Mouse (Mus musculus): Measurements from ENCODE around the gene Capns2.

Gene Capns2

DNA sequence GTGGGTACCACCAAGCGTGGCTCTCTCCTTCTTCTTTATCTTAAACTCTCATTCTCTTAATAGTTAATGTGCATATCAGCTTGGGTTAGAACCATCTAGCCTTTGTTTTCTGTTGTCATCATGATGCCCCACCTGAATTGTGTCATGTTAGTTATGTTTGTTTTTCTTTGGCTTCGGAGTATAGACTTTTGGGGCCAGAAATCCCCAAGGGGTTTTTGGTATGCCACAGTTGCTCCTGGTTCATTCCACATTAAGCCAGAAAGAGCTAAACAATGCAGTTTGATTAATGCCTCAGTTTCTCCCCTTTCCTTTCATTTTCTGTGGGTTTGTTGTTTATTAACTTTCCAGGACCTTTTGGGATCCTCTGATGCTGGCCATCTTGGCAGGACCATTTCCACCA, 7.2 kb downstream of the Capns2 start:
- DNase-seq, result no peak

DNA sequence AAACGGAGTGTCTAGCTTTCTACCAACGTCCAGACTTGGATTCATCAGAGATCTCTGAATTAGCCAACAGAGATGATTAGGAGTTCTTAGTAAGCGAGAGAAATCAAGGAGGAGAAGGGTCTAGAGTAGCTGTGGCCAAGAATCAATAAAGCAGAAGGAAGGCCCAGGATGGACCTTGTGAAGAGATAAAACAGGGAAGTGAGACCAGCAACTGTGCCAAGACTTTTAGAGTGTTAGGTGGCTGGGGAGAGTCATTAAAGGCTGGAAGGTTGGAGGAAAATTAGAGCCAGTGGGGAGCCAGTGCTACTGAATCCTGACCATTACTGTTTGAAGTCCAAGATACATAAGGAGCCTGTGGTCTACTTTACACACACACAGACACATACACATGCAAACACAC, 10.3 kb downstream of the Capns2 start:
- no peak for DNase-seq

DNA sequence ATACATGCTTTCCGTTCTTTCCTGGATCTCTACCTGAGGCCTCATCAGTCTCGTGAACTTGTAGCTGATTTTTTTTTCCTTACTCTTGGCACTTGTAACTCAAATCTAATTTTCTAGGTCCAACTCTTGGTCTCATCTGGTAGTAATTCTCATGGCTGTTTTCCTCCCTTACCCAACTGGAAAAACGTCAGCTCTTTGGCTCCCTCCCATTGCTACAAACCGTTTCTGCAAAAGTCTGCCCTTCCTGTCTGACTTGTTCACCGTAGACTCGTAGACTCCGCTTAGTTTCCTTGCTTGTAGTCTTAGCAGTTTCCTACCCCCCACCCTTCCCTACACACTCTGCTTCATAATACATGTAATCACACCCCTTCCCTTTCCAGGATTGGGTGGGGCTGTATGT, 12.2 kb downstream of the Capns2 start:
- DNase-seq, result no peak

DNA sequence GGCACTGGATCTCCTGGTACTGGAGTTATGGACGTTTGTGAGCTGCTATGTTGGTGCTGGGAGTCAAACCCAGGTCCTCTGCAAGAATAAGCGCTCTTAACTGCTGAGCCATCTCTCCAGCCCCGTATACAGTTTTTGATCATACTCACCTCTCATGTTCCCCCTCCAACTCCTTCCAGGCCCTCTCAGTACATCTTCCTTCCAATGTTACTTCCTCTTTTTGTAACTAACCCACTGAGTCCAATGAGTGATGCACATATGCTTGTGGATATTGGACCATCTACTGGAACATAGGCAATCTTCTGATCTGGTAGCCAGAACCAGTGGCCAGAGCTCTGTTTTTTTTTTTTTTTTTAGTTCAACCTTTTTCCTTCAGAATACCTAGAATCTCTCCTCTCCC, 14.9 kb downstream of the Capns2 start:
- DNase-seq, result no peak

DNA sequence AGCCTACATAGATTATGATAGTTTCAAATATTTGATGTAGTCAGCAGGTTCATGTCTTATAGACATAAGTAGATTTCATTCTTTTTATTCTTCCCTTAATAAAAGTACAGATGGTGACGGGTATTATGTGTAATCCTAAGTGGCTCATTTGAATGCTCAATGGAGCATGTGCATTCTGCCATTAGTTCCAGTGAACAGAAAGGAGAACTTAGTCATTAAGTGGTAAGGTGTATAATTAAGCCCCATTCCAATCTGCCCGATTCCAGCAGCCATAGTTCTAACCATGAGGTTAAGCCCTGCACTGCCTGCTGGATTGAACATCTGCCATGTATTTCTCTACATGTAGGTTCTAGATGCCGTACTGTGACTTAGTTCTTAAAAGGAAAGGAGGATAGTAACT, 20.6 kb downstream of the Capns2 start:
- no peak for DNase-seq

DNA sequence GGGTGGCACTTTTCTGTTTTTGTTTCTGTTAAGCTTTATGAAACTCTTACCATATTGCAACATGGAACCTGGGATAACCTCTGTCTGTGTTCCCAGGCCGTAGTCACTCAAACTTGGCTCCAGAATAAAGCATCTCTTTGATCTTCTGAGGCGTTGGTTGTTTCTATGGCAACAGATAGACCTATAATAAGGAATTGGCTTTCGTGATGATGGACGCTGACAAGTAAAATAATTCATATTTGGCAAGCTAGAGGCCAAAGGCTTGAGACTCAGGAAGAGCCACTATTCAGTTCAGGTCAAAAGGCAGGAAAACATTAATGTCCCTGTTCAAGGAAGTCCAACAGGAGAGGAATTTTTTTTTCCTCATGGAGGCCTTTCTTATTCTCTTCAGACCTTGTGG, 27.8 kb downstream of the Capns2 start:
- DNase-seq, result no peak

DNA sequence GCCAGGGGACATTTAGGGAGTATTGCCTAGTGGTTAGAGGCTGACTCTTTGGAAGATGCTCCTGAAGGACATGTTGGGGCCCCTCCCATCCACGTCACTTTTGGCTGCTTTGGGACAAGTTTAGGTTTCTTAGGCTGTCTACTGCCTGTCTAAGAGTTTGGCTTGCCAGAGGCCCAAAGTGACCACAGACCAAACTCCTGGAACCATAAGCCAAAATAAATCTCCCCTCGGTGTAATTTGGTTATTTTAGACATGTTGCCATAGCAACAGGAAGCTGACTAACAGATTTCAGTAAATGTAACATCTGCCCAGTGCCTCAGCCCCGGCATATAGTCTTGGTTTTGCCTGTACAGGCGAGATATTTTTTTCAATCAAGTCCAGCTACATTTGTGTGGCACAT, 36.8 kb downstream of the Capns2 start:
- no peak for DNase-seq

DNA sequence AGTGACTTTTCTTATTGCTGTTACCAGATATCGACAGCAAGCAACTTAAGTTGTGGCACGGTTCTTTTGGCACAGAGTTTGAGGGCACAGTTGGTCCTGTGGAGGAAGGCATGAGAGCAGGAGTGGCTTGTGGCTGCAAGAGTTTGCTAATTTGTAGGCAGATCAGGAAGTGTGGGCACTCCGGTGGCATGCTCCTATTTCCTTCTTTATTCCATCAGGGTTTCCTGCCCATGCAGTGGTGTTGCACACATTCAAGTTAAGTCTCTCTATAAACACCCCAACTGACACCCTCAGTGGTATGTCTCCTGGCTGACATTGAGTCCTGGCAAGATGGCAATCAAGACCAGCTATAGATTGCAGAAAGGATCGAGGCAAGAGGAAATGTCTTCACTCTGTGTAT, 47.9 kb downstream of the Capns2 start:
- DNase-seq, result no peak

DNA sequence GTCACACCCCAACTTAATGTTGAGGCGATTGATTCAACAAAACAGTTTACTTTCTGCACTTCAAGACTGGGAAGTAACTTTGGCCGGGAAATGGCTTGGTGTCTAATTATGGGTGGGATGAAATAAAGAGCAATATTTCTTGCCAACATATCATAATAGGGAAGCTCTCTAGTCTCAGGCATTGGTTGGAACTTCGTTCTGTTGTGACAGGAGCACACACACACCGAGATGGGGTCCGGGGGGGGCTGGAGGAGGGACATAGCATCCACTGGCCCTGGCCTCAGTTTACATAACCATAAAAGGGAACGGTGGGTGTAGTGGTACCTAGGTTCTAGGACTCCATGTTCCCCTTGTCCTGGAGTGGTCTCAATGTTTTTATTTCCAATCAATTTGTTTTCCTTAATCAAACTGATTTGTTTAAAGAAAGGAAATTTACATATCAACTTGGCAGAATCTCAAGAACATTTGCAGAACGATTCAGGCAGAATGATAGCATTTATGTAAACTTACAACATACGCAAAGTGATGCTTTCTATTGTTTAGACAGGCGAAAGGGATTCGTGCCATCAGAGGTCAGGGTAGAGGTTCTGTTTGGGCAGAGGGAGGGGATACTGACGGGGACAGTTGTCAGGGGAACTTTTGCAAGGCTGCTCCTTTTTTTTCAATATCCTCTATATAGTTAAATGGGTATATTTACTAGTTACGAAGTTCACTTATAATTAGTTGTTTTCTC, 49.6 kb downstream of the Capns2 start:
- no peak for DNase-seq

All from cerebellum, adult 18-20 months (tissue).